Mouse (Mus musculus) stomach, postnatal 0 days (tissue): ENCODE data around the gene Cela1.

ENCODE experiments used
- CTCF ChIP-seq: IDR thresholded peaks from 2 replicates; pipeline ENCODE4 v1.5.1; 2016; ENCODE audit warnings: antibody characterized with exemption, low read depth, mild to moderate bottlenecking, moderate library complexity
- EP300 ChIP-seq: optimal IDR thresholded peaks from 2 replicates; pipeline ENCODE3; 2016; ENCODE audit warnings: antibody characterized with exemption

GRCm38 (mm10) chr15:100728586-100728985 is 40.9 kb upstream of the Cela1 start:
- no peak for TF ChIP-seq CTCF
- TF ChIP-seq EP300: no peak
